Mouse (Mus musculus) T-cell, adult 2 months (primary cell): Measurements from ENCODE around the gene Cd274.
A peak's percentile ranks its signal among the peaks of the same experiment; 100 is the strongest.

ENCODE experiments used
- DNase-seq: peaks from one replicate; pipeline ENCODE4 v3.0.0; 2022; ENCODE audit warnings: low spot score

Gene Cd274

GRCm38 (mm10) chr19:29366969-29367622 is at the start of gene Cd274, which contains the start of gene Plgrkt:
Cd274 (plus strand) TSS chr19:29367455.
Plgrkt (minus strand) TSS chr19:29367390.
- peak; percentile 94 for DNase-seq

- DNase-seq: peak; percentile 12
These were observed 43.7 kb upstream of the Cd274 start for GRCm38 (mm10) chr19:29323416-29324049.

- peak; percentile 65 for DNase-seq
These were observed 42.0 kb upstream of the Cd274 start, which contains the start of gene Insl6 for GRCm38 (mm10) chr19:29325053-29325851. Insl6 (minus strand) TSS chr19:29325356.

- no peak for DNase-seq
These were observed 41.4 kb upstream of the Cd274 start for GRCm38 (mm10) chr19:29325852-29326180.

- no peak for DNase-seq
These were observed 40.9 kb upstream of the Cd274 start for GRCm38 (mm10) chr19:29326396-29326795.

- no peak for DNase-seq
These were observed 40.3 kb upstream of the Cd274 start for GRCm38 (mm10) chr19:29326822-29327552.

GRCm38 (mm10) chr19:29334068-29334745 is 33.0 kb upstream of the Cd274 start, which contains the start of gene Rln1:
Rln1 (minus strand) TSS chr19:29334670.
- no peak for DNase-seq

GRCm38 (mm10) chr19:29336624-29337023 is 30.6 kb upstream of the Cd274 start:
- DNase-seq: no peak

GRCm38 (mm10) chr19:29341029-29341428 is 26.2 kb upstream of the Cd274 start:
- no peak for DNase-seq

- no peak for DNase-seq
These were observed 25.0 kb upstream of the Cd274 start for GRCm38 (mm10) chr19:29342281-29342680.

- no peak for DNase-seq
These were observed 22.4 kb upstream of the Cd274 start for GRCm38 (mm10) chr19:29344868-29345267.

GRCm38 (mm10) chr19:29345636-29346035 is 21.6 kb upstream of the Cd274 start:
- no peak for DNase-seq

GRCm38 (mm10) chr19:29350991-29351390 is 16.3 kb upstream of the Cd274 start:
- no peak for DNase-seq

- peak; percentile 82 for DNase-seq
These were observed 12.1 kb upstream of the Cd274 start for GRCm38 (mm10) chr19:29354895-29355877.

GRCm38 (mm10) chr19:29356281-29356680 is 11.0 kb upstream of the Cd274 start:
- no peak for DNase-seq

GRCm38 (mm10) chr19:29360251-29360650 is 7.0 kb upstream of the Cd274 start:
- no peak for DNase-seq

GRCm38 (mm10) chr19:29361468-29362130 is 5.7 kb upstream of the Cd274 start:
- peak; percentile 86 for DNase-seq

GRCm38 (mm10) chr19:29362173-29362930 is 4.9 kb upstream of the Cd274 start:
- no peak for DNase-seq

GRCm38 (mm10) chr19:29363557-29363956 is 3.7 kb upstream of the Cd274 start:
- DNase-seq: no peak
